In genomic region chr8:71290911-71291310, GRCm38 (mm10) we compare ENCODE assay signal across 16 mouse cellular contexts.
"Had no signal": no experiment of that assay in that cellular context is flagged by ENCODE, and none has a peak within 500 bp of the region (broad histone marks: within the 10 kb centered on the region; RNA-seq: fewer than 3 reads in every experiment).

No protein-coding gene starts in this region.

- H3K9me3 ChIP-seq: kidney, embryonic 15.5 days; liver, embryonic 13.5 days; midbrain, embryonic 12.5 days; neural tube, embryonic 13.5 days had no signal

- DNase-seq: kidney, adult 8-10 months; kidney, postnatal 10 days; kidney, postnatal 36 days; layer of hippocampus, postnatal 36 days; liver, embryonic 13.5 days; lung, adult 2 months; lung, postnatal 14 days; lung, postnatal 4 days; thymus, adult 18-20 months; thymus, postnatal 36 days had no signal

- ATAC-seq: midbrain, embryonic 16.5 days had no signal

- H3K27me3 ChIP-seq: kidney, embryonic 15.5 days; liver, embryonic 13.5 days; midbrain, embryonic 12.5 days; neural tube, embryonic 13.5 days had no signal

- H3K27ac ChIP-seq: kidney, embryonic 15.5 days; left cerebral cortex, adult 2 months; liver, embryonic 13.5 days; midbrain, embryonic 12.5 days; neural tube, embryonic 13.5 days had no signal

- H3K4me1 ChIP-seq: kidney, embryonic 15.5 days; midbrain, embryonic 12.5 days; neural tube, embryonic 13.5 days had no signal

- H3K4me3 ChIP-seq: kidney, embryonic 15.5 days; left cerebral cortex, adult 2 months; liver, embryonic 13.5 days; midbrain, embryonic 12.5 days; myocyte; neural tube, embryonic 13.5 days had no signal
